Mouse (Mus musculus): ENCODE measurements around the gene Nectin2. TPM values are rescaled to one million over a fixed set of nuclear protein-coding genes. Genes with fewer than 3 reads are reported as not detected.

Nectin2 gene
- polyA plus RNA-seq, 1 experiment from 2014 or later = 95.3 TPM

DNA sequence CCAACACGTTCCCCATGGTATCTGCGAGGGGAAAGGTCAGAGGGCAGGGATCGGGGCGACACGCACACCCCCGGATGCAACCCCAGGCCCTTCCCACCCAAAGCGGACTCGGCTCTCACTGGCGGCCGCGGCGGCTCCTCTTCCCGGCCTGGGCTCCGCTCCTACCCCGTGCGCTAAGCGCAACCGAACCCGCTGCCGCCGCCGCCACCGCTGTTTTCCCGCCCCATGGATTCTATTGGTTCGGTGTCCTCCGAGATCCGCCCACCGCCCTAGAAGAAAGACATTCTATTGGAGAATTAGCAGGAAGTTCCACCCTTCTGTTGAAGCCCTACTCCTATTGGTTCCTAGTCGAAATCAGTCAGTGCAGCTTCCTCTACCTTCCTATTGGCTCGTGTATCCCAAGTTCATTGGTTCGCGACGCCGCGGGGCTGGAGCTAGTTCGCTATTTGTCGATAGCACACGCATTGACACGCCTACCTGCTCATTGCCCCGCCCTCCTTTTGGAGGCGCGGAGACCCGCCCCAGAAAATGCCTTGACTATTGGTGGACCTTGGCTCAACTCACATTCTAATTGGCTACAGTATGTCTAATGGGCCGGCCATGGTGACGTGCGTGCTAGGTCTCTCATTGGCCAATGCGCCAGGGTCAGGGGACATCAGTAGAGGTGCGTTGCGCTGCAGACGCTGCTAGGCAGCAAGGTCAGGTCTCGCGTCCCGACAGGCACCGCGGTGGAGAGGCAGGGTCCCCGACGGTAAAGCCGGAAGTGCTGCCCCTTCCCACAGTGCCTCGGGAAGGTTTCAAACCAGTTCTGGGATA lies 34.8 kb downstream of the Nectin2 start, which contains the start of gene Tomm40:
TSS of gene Tomm40 (minus strand) at position 200 of the 816 bp plus-strand sequence.
- H3K27me3 ChIP-seq = no peaks in the 10 kb centered on the region
- H3K27ac ChIP-seq = peak within 1 kb of the TSS; percentile 86
- H3K9me3 ChIP-seq = peaks cover 1% of the 10 kb centered on the region; the same call in 1 of the 2 replicates
- peaks cover 50% of the 10 kb centered on the region for H3K36me3 ChIP-seq
- under 1% methylated on average over 59 of the region's 59 CpGs for WGBS
- peaks cover 18% of the 10 kb centered on the region; the same call in 1 of the 2 replicates for H3K4me1 ChIP-seq
- peak within 1 kb of the TSS; percentile 100 for H3K4me3 ChIP-seq
- peak; percentile 99 for ATAC-seq (ENCODE audit: insufficient number of reproducible peaks, insufficient read depth, low FRiP score, low TSS enrichment)
- H3K4me2 ChIP-seq (replicated peaks) = peak within 1 kb of the TSS; percentile 76
- H3K9ac ChIP-seq = peak within 1 kb of the TSS; percentile 97

DNA sequence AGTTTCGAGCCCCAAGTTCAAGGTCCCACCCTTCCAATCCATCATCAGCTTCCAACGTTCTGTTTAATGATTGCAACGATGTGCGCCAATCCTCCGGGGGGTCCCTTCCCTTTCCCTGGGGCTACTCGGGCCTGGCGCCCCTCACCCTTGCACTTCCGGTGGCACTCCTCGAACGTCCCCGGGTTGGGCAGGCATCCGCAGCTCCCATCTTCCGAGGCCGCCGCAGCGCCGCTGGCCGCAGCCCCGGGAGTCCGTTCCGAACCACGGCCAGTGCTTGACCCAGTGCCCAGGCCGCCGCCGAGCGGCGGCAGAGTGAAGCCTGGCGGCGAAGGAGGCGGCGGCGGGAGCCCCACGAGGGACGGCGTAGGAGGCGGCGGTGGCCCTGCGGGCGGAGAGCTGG lies 35.4 kb downstream of the Nectin2 start:
- Histone ChIP-seq H3K27me3 (no peaks in the 10 kb centered on the region), H3K36me3 (peaks cover 48% of the 10 kb centered on the region), H3K4me3 (peak overlapping the region; percentile 100), H3K9ac (peak overlapping the region; percentile 97), H3K4me1 (peaks cover 18% of the 10 kb centered on the region; the same call in 1 of the 2 replicates), H3K9me3 (no peaks in the 10 kb centered on the region), H3K27ac (peak overlapping the region; percentile 76), H3K4me2 (replicated peaks) (peak overlapping the region; percentile 76)
- under 1% methylated on average over 39 of the region's 39 CpGs for WGBS
- ATAC-seq (ENCODE audit: insufficient number of reproducible peaks, insufficient read depth, low FRiP score, low TSS enrichment) = no peak

GRCm38 (mm10) chr7:19713598-19713997 lies 36.7 kb downstream of the Nectin2 start:
- H3K4me1 ChIP-seq = peaks cover 18% of the 10 kb centered on the region; the same call in 1 of the 2 replicates
- no peak overlapping the region for H3K9ac ChIP-seq
- 90% methylated on average over 9 of the region's 9 CpGs for WGBS
- 0 out of 2 replicates have a peak overlapping the region, but pooled peaks have one; percentile 76 for H3K4me2 ChIP-seq (replicated peaks)
- H3K27me3 ChIP-seq = no peaks in the 10 kb centered on the region
- H3K27ac ChIP-seq = no peak overlapping the region
- ATAC-seq (ENCODE audit: insufficient number of reproducible peaks, insufficient read depth, low FRiP score, low TSS enrichment) = no peak
- no peak overlapping the region for H3K4me3 ChIP-seq
- H3K9me3 ChIP-seq = no peaks in the 10 kb centered on the region
- peaks cover 49% of the 10 kb centered on the region for H3K36me3 ChIP-seq

DNA sequence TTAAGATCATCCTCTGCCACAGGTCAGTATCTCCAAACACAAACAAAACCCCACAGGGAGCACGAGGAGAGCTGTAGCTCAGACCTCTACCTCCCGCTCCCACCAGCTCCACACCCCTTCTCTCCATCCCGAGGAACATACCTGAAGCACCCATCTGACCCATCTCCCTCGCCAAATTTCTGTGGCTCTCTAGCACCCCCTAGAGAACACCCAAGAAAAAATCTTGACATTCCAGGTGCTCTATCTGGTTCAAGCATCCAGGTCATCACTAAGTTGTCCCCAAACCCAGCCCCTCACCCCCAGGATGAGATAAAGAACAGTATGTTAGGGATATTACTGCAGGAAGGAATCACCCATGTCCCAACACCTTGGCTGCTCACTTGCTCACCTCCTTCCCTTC lies 37.1 kb downstream of the Nectin2 start:
- WGBS = 58% methylated on average over 4 of the region's 4 CpGs
- peaks cover 18% of the 10 kb centered on the region; the same call in 1 of the 2 replicates for H3K4me1 ChIP-seq
- no peak overlapping the region for H3K27ac ChIP-seq
- no peak overlapping the region for H3K4me3 ChIP-seq
- no peak overlapping the region for H3K9ac ChIP-seq
- ATAC-seq (ENCODE audit: insufficient number of reproducible peaks, insufficient read depth, low FRiP score, low TSS enrichment) = no peak
- H3K9me3 ChIP-seq = no peaks in the 10 kb centered on the region
- H3K36me3 ChIP-seq = peaks cover 50% of the 10 kb centered on the region
- H3K27me3 ChIP-seq = no peaks in the 10 kb centered on the region
- no peak overlapping the region for H3K4me2 ChIP-seq (replicated peaks)

DNA sequence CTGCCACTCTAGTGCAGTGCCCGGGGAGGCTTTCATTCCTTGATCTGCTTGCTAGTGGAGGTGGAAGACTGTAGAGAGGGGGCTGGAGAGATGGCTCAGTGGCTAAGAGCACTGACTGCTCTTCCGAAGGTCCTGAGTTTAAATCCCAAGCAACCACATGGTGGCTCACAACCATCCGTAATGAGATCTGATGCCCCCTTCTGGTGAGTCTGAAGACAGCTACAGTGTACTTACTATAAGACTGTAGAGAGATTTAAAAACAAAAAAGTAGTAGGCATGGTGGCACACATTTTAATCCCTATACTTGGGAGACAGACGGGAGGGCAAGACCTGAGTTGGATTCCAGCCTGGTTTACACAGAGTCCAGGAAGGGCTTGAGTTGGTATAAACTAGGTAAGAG lies 37.9 kb downstream of the Nectin2 start:
- Histone ChIP-seq H3K27ac (no peak overlapping the region), H3K4me2 (replicated peaks) (no peak overlapping the region), H3K27me3 (no peaks in the 10 kb centered on the region), H3K36me3 (peaks cover 52% of the 10 kb centered on the region), H3K9me3 (no peaks in the 10 kb centered on the region), H3K9ac (no peak overlapping the region), H3K4me3 (no peak overlapping the region), H3K4me1 (peaks cover 18% of the 10 kb centered on the region; the same call in 1 of the 2 replicates)
- 82% methylated on average over 4 of the region's 4 CpGs for WGBS
- no peak for ATAC-seq (ENCODE audit: insufficient number of reproducible peaks, insufficient read depth, low FRiP score, low TSS enrichment)

DNA sequence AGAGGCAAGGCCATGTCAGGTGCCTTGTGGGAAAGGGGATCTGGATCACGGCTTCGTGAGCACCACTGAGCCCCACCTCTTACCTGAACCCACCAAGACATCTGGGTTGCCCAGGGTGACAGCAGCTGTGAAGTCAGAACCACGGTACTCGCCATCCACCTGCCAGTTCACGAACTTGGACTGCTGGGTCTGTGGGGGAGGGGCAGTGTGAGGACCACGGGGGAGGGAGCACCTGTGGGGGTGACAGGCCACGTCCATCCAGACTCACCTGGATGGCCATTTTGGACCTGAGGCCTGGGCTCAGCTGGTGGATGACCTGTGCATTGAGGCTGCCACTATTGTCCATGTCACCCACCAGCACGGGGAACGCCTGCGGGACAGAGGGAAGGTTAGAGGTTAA lies 39.6 kb downstream of the Nectin2 start:
- 94% methylated on average over 10 of the region's 10 CpGs for WGBS
- Histone ChIP-seq H3K4me2 (replicated peaks) (no peak overlapping the region), H3K4me3 (no peak overlapping the region), H3K9ac (no peak overlapping the region), H3K27ac (no peak overlapping the region), H3K4me1 (peaks cover 10% of the 10 kb centered on the region; the same call in 1 of the 2 replicates), H3K9me3 (no peaks in the 10 kb centered on the region), H3K27me3 (no peaks in the 10 kb centered on the region), H3K36me3 (peaks cover 58% of the 10 kb centered on the region)
- ATAC-seq (ENCODE audit: insufficient number of reproducible peaks, insufficient read depth, low FRiP score, low TSS enrichment) = no peak

- Histone ChIP-seq H3K4me2 (replicated peaks) (no peak overlapping the region), H3K9ac (no peak overlapping the region), H3K36me3 (peaks cover 74% of the 10 kb centered on the region), H3K9me3 (no peaks in the 10 kb centered on the region), H3K4me1 (no peaks in the 10 kb centered on the region; the same call in 1 of the 2 replicates), H3K27ac (no peak overlapping the region), H3K27me3 (no peaks in the 10 kb centered on the region), H3K4me3 (no peak overlapping the region)
- ATAC-seq (ENCODE audit: insufficient number of reproducible peaks, insufficient read depth, low FRiP score, low TSS enrichment) = no peak
- WGBS = 95% methylated on average over 7 of the region's 7 CpGs
Observed at GRCm38 (mm10) chr7:19705271-19705670, 45.0 kb downstream of the Nectin2 start.

- H3K27me3 ChIP-seq = no peaks in the 10 kb centered on the region
- WGBS = 88% methylated on average over 4 of the region's 4 CpGs
- no peak overlapping the region for H3K4me2 ChIP-seq (replicated peaks)
- H3K27ac ChIP-seq = no peak overlapping the region
- peaks cover 68% of the 10 kb centered on the region for H3K36me3 ChIP-seq
- H3K9me3 ChIP-seq = no peaks in the 10 kb centered on the region
- H3K4me1 ChIP-seq = peaks cover 2% of the 10 kb centered on the region
- ATAC-seq (ENCODE audit: insufficient number of reproducible peaks, insufficient read depth, low FRiP score, low TSS enrichment) = no peak
- no peak overlapping the region for H3K9ac ChIP-seq
- no peak overlapping the region for H3K4me3 ChIP-seq
Observed at GRCm38 (mm10) chr7:19704475-19704874, 45.8 kb downstream of the Nectin2 start.

- no peak overlapping the region for H3K4me2 ChIP-seq (replicated peaks)
- ATAC-seq (ENCODE audit: insufficient number of reproducible peaks, insufficient read depth, low FRiP score, low TSS enrichment) = no peak
- no peaks in the 10 kb centered on the region for H3K9me3 ChIP-seq
- H3K9ac ChIP-seq = no peak overlapping the region
- peaks cover 12% of the 10 kb centered on the region for H3K4me1 ChIP-seq
- 90% methylated on average over 16 of the region's 16 CpGs for WGBS
- no peak overlapping the region for H3K27ac ChIP-seq
- H3K36me3 ChIP-seq = peaks cover 56% of the 10 kb centered on the region
- H3K27me3 ChIP-seq = no peaks in the 10 kb centered on the region
- no peak overlapping the region for H3K4me3 ChIP-seq
Observed at GRCm38 (mm10) chr7:19702859-19703555, 47.3 kb downstream of the Nectin2 start.

DNA sequence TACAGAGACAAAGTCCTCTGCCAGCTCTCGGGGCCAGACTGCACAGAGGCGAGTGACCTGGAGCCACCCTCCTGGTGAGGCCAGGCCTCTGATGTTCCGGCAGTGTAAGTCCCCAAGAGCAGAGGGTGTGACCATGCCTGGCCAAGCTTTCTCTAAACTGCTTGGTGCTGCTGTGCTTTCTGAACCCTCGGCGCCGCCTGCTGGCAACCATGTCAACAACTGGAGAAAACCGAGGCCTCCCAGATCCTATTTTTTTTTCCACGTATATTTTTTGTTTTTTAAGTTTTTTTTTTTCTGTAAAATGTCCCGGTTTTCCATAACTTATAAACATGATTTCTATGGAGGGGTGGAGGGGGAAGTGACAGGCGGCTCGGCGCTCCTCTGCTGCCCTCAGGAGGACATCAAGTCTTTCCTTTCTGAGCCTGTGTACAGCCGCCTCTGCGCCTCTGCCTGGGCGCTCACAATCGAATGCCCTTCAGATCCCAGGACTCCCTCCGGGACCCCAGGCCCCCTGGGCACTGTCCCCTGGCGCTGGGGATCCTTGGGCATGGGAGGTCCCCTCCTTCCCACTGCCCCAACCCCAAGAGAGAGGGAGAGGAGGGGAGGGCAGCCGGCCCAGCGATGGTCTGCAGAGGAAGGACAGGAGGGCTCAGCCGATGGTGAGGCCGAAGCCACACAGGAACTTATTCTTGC lies 49.1 kb downstream of the Nectin2 start:
- no peak overlapping the region for H3K4me3 ChIP-seq
- H3K9me3 ChIP-seq = peaks cover 6% of the 10 kb centered on the region; the same call in 1 of the 2 replicates
- peaks cover 17% of the 10 kb centered on the region for H3K4me1 ChIP-seq
- H3K27ac ChIP-seq = 0 out of 2 replicates have a peak overlapping the region, but pooled peaks have one; percentile 57
- peak; percentile 73; the same call in 1 of the 2 replicates for ATAC-seq (ENCODE audit: insufficient number of reproducible peaks, insufficient read depth, low FRiP score, low TSS enrichment)
- 33% methylated on average over 22 of the region's 22 CpGs for WGBS
- peaks cover 52% of the 10 kb centered on the region for H3K36me3 ChIP-seq
- no peak overlapping the region for H3K4me2 ChIP-seq (replicated peaks)
- H3K27me3 ChIP-seq = no peaks in the 10 kb centered on the region
- H3K9ac ChIP-seq = no peak overlapping the region

GRCm38 (mm10) chr7:19700299-19701068 lies 49.8 kb downstream of the Nectin2 start:
- H3K4me1 ChIP-seq = peaks cover 17% of the 10 kb centered on the region
- no peak overlapping the region for H3K4me3 ChIP-seq
- H3K27ac ChIP-seq = no peak overlapping the region
- ATAC-seq (ENCODE audit: insufficient number of reproducible peaks, insufficient read depth, low FRiP score, low TSS enrichment) = no peak
- H3K9ac ChIP-seq = no peak overlapping the region
- no peaks in the 10 kb centered on the region for H3K27me3 ChIP-seq
- H3K4me2 ChIP-seq (replicated peaks) = no peak overlapping the region
- WGBS = 60% methylated on average over 12 of the region's 12 CpGs
- peaks cover 6% of the 10 kb centered on the region; the same call in 1 of the 2 replicates for H3K9me3 ChIP-seq
- peaks cover 54% of the 10 kb centered on the region for H3K36me3 ChIP-seq

Data from embryonic facial prominence, embryonic 12.5 days (tissue).